Mouse (Mus musculus) large intestine, adult 2 months (tissue): ENCODE results near the gene Igsf21. TPM values are rescaled to one million over a fixed set of nuclear protein-coding genes. Genes with fewer than 3 reads are reported as not detected.

Experiments used
- DNase-seq: peaks from one replicate; pipeline ENCODE4 v3.0.0-alpha.2; 2012; ENCODE audit warnings: low read depth, low spot score
- WGBS: fragments of 180-500 bp; shearing (Covaris S2); methylation state at CpG from one replicate; pipeline ENCODE4 v1.1.7; 2018; 5-methylcytosine and 5-hydroxymethylcytosine counted together
- polyA plus RNA-seq: library from polyadenylated mRNA; depleted of rRNA; stranded (reverse); fragments of >200 nt; gene quantifications from 2 replicates; pipeline ENCODE4 v1.2.3, GENCODE M21; 2012; rRNA removed

Igsf21 gene
- 0.50 and 0.74 TPM in 2 replicates for polyA plus RNA-seq

GRCm38 (mm10) chr4:140246180-140247005 is at the start of gene Igsf21:
TSS of gene Igsf21 (minus strand) at chr4:140246784.
- 2% methylated on average over 80 of the region's 90 CpGs for WGBS
- DNase-seq: no peak

DNA sequence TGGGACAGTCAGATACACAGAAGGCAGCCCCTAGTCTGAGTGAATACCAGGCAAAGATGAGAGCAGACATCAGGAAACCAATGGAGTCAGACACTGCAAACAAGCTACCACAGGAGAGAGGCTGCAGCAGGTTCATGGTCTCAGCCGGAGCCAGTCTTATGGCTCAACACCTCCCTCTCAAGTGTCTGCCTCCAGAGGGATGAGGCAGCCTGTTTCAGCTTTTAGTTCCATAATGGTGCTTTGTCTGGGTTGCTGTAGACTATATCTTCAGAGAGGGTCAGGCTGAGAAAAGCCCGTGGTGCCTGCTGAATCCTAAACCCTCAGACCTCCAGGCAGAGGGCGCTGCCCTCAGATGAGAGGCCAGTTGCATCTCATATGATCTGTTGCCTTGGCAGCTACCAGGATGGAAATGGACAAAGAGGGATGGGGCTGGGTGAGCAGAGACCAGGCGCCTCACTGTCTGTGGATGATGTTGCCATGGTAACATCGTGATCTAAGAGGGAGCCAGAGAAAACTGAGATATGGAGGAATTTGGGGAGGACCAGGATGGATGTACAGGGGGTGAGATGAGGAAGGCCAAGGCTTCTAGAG is 39.2 kb upstream of the Igsf21 start:
- 73% methylated on average over 5 of the region's 5 CpGs for WGBS
- DNase-seq: no peak

- no peak for DNase-seq
- WGBS: 3% methylated on average over 2 of the region's 2 CpGs
Observed at GRCm38 (mm10) chr4:140283398-140283797, 36.8 kb upstream of the Igsf21 start.

GRCm38 (mm10) chr4:140278269-140278668 is 31.7 kb upstream of the Igsf21 start:
- no peak for DNase-seq
- 87% methylated on average over 2 of the region's 2 CpGs for WGBS

DNA sequence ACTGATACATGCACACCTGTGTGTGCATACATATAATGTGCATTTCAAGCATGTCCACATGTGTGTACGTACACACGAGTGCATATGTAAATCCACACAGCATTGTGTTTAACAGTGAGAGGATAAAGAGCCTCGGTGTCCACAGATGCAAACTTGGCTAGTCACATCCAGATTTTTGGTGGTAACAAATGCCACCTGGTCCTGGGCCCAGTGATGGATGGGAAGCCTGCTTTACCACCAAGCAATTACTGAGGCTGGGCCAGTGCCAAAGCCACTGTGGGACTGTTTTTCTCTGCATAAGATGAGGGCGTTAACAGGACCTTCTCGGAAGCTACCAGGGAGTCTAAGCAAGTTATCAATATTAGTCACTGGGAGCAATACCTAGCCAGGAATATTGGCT is 25.3 kb upstream of the Igsf21 start:
- 86% methylated on average over 5 of the region's 5 CpGs for WGBS
- DNase-seq: no peak

DNA sequence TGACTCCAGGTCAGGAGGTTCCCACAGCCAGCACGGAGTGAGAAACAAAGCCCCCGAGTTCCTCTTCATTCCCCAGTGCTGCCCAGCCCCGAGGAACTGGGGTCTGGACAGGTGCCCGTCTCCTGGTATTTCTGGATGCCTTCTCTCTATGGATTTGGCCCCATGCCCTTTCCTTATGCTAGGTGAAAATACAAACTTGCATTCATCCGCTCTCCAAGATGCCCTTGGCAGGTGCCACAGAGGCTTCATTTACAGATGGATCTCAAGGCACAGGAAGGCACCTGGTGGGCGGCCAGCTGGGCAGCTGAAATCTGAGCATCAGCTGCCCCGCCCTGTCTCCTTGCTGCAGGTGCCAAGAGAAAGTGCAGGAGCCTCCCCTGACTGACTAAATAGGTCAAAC is 23.9 kb upstream of the Igsf21 start:
- DNase-seq: no peak
- 61% methylated on average over 7 of the region's 7 CpGs for WGBS

DNA sequence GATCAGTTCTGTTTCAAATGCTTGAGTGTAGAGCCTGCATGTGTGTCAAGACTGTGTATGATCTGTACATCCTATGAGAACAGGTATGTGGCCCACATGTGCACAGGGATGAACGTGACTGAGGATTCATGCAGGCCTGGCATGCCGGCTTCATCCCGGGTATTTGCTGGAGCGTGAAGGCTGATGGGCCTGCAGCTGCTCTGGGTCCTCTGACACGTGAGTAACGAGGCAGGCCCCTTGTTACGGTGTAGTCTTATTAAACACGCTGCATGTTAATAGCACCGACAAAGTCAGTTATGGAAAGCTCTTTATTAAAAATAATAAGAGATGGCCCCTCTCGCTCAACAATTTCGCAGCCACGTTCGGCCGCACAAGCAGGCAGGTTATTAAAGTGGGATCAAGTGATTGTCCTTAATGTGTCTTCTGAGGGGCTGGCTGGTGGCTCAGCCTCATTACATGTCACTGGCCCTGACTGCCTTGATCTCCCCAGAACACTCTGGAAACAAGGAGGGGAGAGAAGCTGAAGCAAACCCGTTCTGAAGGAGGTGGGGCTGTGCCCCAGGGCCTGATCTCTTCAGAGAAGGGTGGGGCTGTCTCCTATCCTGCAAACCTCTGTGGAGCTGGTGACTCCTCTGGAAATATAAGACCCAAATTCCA is 22.7 kb upstream of the Igsf21 start:
- DNase-seq: no peak
- WGBS: 84% methylated on average over 15 of the region's 15 CpGs

- 71% methylated on average over 9 of the region's 9 CpGs for WGBS
- no peak for DNase-seq
Observed at GRCm38 (mm10) chr4:140267835-140268234, 21.3 kb upstream of the Igsf21 start.

GRCm38 (mm10) chr4:140267086-140267485 is 20.5 kb upstream of the Igsf21 start:
- DNase-seq: no peak
- WGBS: 63% methylated on average over 5 of the region's 5 CpGs

DNA sequence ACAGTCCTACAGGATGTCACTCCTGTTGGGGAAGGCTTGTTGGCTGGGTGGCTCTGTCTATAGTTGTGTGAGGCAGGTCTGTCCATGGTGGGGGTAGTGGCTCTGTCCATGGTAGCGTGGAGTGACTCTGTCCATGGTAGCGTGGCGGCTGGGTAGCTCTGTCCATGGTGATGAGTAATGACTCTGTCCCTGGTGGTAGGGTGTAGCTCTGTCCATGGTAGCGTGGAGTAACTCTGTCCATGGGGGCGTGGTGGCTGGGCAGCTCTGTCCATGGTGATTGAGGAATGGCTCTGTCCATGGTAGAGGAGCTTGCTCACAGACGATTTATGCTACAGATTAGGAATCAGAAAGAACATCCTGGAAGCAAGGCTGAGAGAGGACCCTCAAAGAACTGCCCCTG is 12.4 kb upstream of the Igsf21 start:
- no peak for DNase-seq
- whole genome bisulfite sequencing: 14% methylated on average over 6 of the region's 6 CpGs

GRCm38 (mm10) chr4:140252369-140252768 is 5.8 kb upstream of the Igsf21 start:
- 10% methylated on average over 7 of the region's 7 CpGs for WGBS
- DNase-seq: no peak

- no peak for DNase-seq
- WGBS: 11% methylated on average over 22 of the region's 22 CpGs
Observed at GRCm38 (mm10) chr4:140249011-140249744, 2.6 kb upstream of the Igsf21 start.

DNA sequence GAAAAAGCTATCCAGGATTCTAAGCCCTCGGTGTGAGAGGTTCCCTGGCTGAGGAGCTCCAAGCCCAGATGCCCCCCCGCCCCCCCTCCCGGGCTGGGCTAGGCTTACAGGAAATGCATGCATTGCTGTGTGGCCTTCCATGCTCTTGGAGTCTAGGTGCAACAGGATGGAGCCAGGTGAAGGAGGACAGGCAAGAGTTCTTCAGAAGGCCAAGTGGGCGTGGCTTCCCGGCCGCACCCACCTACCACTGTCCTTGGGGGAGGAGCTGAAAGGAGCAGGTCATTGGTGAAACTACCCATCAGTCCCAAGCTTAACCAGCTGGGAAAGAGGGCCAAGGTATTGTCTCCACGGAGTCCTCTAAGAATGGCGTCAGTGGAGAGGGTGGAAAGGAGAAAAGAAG is 1.8 kb upstream of the Igsf21 start:
- WGBS: 10% methylated on average over 8 of the region's 8 CpGs
- DNase-seq: no peak

GRCm38 (mm10) chr4:140247006-140248003 is 721 bp upstream of the Igsf21 start:
- DNase-seq: no peak
- 18% methylated on average over 28 of the region's 28 CpGs for WGBS

- WGBS: 4% methylated on average over 23 of the region's 23 CpGs
- DNase-seq: no peak
Observed at GRCm38 (mm10) chr4:140245286-140246179, 1.1 kb downstream of the Igsf21 start.

- DNase-seq: no peak
- 3% methylated on average over 10 of the region's 10 CpGs for WGBS
Observed at GRCm38 (mm10) chr4:140244835-140245234, 1.7 kb downstream of the Igsf21 start.

DNA sequence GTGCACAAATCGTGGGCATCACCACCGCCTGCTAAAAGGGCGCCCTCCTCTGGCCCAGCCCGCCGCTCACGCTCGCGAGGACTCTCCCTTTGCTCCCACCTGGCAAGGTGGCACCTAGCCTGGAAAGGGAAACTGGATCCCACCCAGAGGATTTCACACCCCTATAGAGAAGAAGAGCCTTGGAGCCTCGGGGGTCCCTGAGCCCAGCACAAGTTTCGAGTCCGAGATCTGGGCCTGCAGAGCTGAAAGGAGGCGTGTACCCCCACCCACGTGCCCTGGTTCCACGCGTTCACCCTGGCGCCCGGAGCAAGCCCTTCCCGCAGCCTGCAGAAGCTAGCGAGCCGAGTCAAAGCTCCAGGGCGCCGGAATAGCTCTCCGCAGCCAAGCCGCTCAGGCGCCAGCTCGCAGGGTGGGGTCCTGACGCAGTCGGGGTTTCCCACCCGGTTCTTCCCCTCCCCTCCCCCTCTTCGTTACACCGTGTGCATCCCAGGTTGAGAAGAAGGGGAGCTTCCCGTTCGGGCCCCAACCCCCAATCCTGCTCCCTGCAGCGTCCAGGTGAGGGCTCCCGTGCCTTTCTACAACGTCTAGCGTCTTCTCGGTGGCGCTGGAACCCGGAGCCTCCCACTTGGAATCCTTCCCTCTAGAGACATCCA is 2.3 kb downstream of the Igsf21 start:
- DNase-seq: no peak
- 4% methylated on average over 40 of the region's 40 CpGs for WGBS
